Mouse (Mus musculus) Patski (cell line): ENCODE measurements at regions not wholly inside any gene's neighbourhood (a gene's known extent, or its start where the extent isn't known, plus 50 kb on each side); places are given as distances from the start of the nearest gene placed in this dataset.

ENCODE experiments used
- ATAC-seq: fragments of 100-300 bp; one replicate; pipeline ENCODE4 v1.8.0; 2021
- CTCF ChIA-PET: fragments of 350-600 bp; sonication (Branson Sonifier 250); formaldehyde crosslinking; loops from one replicate; lab custom pipeline; 2022; ENCODE audit warnings: inconsistent platforms; lab: Charles Lee
- POLR2A ChIA-PET: fragments of 350-600 bp; sonication (Branson Sonifier 250); formaldehyde crosslinking; loops from one replicate; lab custom pipeline; 2022; ENCODE audit warnings: antibody characterized with exemption, inconsistent platforms; lab: Charles Lee
- DNase-seq: peaks from one replicate; pipeline ENCODE4 v3.0.0-alpha.2; 2011; ENCODE audit warnings: low read depth, low spot score
- H3K27me3 ChIP-seq: fragments of 371-371 bp; one replicate; pipeline ENCODE4 v1.5.1; 2021
- CTCF ChIP-seq: fragments of 100-300 bp; IDR thresholded peaks from one replicate; pipeline ENCODE4 v1.5.1; 2021
- in situ Hi-C: fragments of 300-500 bp; cut with MboI; formaldehyde crosslinking; loops from 3 replicates; pipeline ENCODE4 v1.11.1; 2018; ENCODE audit warnings: low pct_unique_long_range_greater_than_20kb, mixed read lengths

DNA sequence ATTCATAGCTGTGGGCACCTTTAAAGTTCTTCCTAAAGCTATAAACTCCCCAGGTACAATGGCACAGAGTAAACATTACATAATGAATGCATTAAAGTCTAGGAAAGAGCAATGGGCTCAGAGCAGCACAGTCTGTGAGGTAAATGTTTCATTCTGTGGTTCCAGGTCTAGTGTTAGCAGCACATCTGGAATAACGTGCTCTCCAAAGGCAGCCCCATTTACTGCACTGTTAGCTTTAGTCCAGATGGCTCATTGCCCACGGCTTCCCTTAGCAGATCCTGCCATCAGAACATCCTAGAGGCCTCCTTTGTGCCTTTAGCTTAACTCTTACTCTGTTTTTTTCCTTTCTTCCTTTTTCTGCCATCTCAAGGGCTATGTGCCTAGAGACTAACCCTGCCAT, 87.7 kb upstream of the Tspan7 start:
- DNase-seq (no peak), ATAC-seq (no peak)
- ChIA-PET POLR2A (no interaction called here), CTCF (interaction anchor here (0.9 kb wide), 1 partner anchor 17 kb away, joined by 3 read pairs; no protein-coding TSS in a partner anchor)
- in situ Hi-C loops = no loop called here
- H3K27me3 ChIP-seq = peaks cover 9% of the 10 kb centered on the region
- TF ChIP-seq CTCF = no peak

DNA sequence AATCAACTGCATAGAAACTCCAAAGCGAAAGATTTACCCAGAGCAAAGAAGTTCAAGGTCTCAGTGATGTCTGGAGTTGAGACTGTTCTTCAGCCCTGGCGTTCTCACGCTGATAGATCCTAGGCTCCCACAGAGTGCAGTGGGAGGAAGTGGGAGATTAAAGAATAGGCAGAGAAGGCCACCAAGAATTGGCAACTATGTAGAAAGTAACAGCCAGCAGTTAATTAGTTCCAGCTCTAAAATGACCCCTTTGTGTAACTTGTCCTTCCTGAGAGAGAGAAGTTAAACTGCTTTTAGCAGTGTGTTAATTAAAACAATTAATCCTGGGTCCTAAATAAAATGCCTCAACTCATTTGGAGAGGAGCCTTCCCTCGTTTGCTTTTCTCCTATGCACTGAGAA, 73.7 kb upstream of the Tspan7 start:
- in situ Hi-C loops = no loop called here
- peaks cover 18% of the 10 kb centered on the region for H3K27me3 ChIP-seq
- DNase-seq = no peak
- ChIA-PET POLR2A (no interaction called here), CTCF (no interaction called here)
- ATAC-seq = no peak
- TF ChIP-seq CTCF = no peak

DNA sequence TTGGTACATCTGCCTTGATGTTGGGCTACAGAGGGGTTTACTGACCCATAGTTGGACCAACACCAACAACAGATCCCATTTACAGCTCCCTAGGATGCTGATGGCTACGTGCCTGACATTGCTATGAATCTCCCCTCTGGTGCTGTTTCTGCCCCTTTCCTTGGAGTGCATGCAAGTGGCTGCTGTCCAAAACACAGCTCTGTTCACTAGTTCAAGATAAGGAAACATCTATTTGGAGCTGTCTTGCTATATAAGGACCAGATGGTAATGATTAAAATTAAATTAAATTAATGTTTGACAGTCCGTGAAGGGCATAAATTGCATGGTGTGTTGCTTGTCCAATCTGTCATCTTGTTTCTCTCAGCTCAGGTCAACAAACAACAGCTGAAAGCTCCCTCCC, 62.5 kb upstream of the Tspan7 start:
- CTCF ChIA-PET = interaction anchor here (1.0 kb wide), 1 partner anchor 9 kb away, joined by 3 read pairs; no protein-coding TSS in a partner anchor
- no peak for DNase-seq
- no peak for TF ChIP-seq CTCF
- POLR2A ChIA-PET = no interaction called here
- in situ Hi-C loops = no loop called here
- no peak for ATAC-seq
- peaks cover 5% of the 10 kb centered on the region for H3K27me3 ChIP-seq
